Mouse (Mus musculus) embryo, embryonic 11 days (tissue): Measurements from ENCODE around the gene Mrps21.
A peak's percentile ranks its signal among the peaks of the same experiment; 100 is the strongest.
"Not testable (repeated sequence)": the region's sequence is repeated elsewhere in the genome, so short reads cannot be mapped to it uniquely, and the experiment has no call there.

ENCODE experiments used
- DNase-seq: peaks from one replicate; pipeline ENCODE4 v3.0.0-alpha.2; 2015

The Mrps21 gene

GRCm38 (mm10) chr3:95891211-95892065 is 20.1 kb upstream of the Mrps21 start, which contains the start of gene BC028528:
TSS of gene BC028528 (minus strand) at chr3:95892005.
- DNase-seq: peak; percentile 76

- DNase-seq: peak; percentile 47
These were observed 18.3 kb upstream of the Mrps21 start for GRCm38 (mm10) chr3:95889664-95890063.

GRCm38 (mm10) chr3:95887596-95887995 is 16.3 kb upstream of the Mrps21 start:
- no peak for DNase-seq

GRCm38 (mm10) chr3:95884400-95884799 is 13.1 kb upstream of the Mrps21 start:
- no peak for DNase-seq

GRCm38 (mm10) chr3:95882816-95883425 is 11.6 kb upstream of the Mrps21 start:
- peak; percentile 87 for DNase-seq

- DNase-seq: peak; percentile 97
These were observed 10.9 kb upstream of the Mrps21 start, which contains the start of gene Ciart for GRCm38 (mm10) chr3:95881979-95882815. TSS of gene Ciart (minus strand) at chr3:95882251.

GRCm38 (mm10) chr3:95879063-95879462 is 7.7 kb upstream of the Mrps21 start:
- DNase-seq: no peak

- no peak for DNase-seq
These were observed 729 bp upstream of the Mrps21 start for GRCm38 (mm10) chr3:95872048-95872447.

- DNase-seq: no peak
These were observed 343 bp downstream of the Mrps21 start for GRCm38 (mm10) chr3:95870976-95871375.

GRCm38 (mm10) chr3:95867408-95867807 is 3.9 kb downstream of the Mrps21 start:
- no peak for DNase-seq

- DNase-seq: no peak
These were observed 5.2 kb downstream of the Mrps21 start for GRCm38 (mm10) chr3:95866071-95866470.

GRCm38 (mm10) chr3:95865571-95865970 is 5.7 kb downstream of the Mrps21 start:
- DNase-seq: no peak

- no peak for DNase-seq
These were observed 6.3 kb downstream of the Mrps21 start for GRCm38 (mm10) chr3:95865050-95865449.

GRCm38 (mm10) chr3:95863578-95863977 is 7.7 kb downstream of the Mrps21 start:
- no peak for DNase-seq

GRCm38 (mm10) chr3:95861796-95862195 is 9.5 kb downstream of the Mrps21 start:
- peak; percentile 81 for DNase-seq

GRCm38 (mm10) chr3:95861216-95861615 is 10.1 kb downstream of the Mrps21 start:
- DNase-seq: no peak

- no peak for DNase-seq
These were observed 11.0 kb downstream of the Mrps21 start for GRCm38 (mm10) chr3:95860323-95860722.

- DNase-seq: not testable (repeated sequence)
These were observed 13.0 kb downstream of the Mrps21 start for GRCm38 (mm10) chr3:95858278-95858677.

GRCm38 (mm10) chr3:95857050-95857449 is 14.3 kb downstream of the Mrps21 start:
- not testable (repeated sequence) for DNase-seq

GRCm38 (mm10) chr3:95856115-95856514 is 15.2 kb downstream of the Mrps21 start:
- peak; percentile 34 for DNase-seq

- DNase-seq: peak; percentile 98
These were observed 15.7 kb downstream of the Mrps21 start, which contains the start of gene Prpf3 for GRCm38 (mm10) chr3:95855502-95856089. TSS of gene Prpf3 (minus strand) at chr3:95855885.

GRCm38 (mm10) chr3:95851317-95851716 is 20.0 kb downstream of the Mrps21 start:
- no peak for DNase-seq

GRCm38 (mm10) chr3:95850611-95851010 is 20.7 kb downstream of the Mrps21 start:
- DNase-seq: no peak
